Mouse (Mus musculus): ENCODE measurements around the gene Apol10a.
A peak's percentile ranks its signal among the peaks of the same experiment; 100 is the strongest.
"Not testable (repeated sequence)": the region's sequence is repeated elsewhere in the genome, so short reads cannot be mapped to it uniquely, and the experiment has no call there.

The Apol10a gene

DNA sequence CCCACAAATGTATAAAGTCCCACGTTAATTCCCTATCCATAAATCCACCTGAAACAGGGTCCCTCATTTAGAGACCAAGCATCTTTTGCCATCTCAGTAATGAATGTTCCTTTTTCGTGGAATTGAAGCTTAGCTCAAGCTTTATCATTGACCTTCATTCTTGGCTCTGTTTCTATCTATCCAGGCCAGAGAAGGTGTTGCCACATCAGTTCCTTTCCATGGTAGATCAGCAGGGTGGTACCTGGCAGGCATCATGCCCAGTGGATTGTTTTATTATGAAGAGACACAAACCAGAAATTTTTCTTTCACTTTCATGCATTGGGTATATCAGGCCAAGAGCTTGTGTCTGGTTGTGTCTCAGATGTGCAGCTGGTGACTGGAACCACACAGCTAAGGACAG lies at the start of gene Apol10a:
Gene Apol10a (plus strand): TSS at position 355 of the 400 bp plus-strand sequence.
- DNase-seq (ENCODE audit: low read depth, low spot score): not testable (repeated sequence)

DNA sequence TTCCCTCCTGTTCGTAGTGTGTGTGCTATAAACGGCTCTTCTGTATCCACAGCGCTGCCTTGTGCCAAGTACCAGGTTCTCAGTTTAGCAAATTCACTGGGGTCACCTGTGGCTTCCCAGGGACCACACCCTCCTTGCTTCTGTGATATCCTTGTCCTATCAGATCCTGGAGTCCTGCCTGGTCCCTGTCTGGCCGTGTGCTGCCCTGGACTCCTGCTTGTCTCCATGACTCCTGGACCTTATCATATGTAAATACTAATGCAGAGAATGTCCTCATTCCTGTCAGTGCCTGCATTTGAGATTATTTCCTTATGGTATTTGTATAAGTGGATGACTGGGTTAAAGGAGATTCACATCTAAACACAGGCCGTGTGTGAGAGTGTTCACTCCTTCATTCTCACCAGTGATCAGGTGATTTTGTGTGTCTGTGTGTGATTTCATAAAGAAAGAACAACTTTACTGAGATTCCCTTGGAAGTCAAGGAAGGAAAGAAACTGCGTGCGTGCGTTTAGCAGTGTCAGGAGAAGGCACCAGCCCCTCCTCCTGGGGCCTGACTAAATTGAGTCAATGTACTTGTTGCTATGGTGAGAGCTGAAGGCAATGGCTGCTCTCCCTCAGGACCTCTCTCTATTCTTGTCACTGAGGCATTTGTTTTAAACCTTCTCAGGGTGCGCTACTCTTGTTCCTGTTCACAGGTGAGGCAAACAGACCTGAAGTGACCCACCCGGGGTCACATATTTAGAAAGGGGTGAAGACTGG lies 48.0 kb upstream of the Apol10a start:
- not testable (repeated sequence) for DNase-seq (ENCODE audit: low read depth, low spot score)

DNA sequence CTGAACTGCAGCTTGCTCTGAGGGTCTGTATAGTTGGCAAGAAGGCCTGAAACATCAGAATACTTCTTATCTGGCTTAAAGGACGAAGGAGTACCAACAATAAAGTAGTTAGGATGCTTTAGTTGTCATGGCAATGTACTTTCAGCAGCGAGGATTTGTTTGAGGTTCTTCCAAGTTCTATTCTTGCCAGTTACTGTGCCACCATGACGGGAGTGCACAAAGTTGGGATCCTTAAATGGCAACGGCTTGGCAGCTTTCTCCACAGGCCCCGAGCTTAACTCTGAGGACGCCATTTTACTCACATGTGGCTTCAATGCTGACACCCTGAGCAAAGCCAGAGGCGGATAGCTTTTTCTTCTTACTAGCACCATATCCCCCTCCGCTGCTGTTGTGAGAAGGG lies 32.1 kb upstream of the Apol10a start:
- peak; percentile 73 for DNase-seq (ENCODE audit: low read depth, low spot score)

DNA sequence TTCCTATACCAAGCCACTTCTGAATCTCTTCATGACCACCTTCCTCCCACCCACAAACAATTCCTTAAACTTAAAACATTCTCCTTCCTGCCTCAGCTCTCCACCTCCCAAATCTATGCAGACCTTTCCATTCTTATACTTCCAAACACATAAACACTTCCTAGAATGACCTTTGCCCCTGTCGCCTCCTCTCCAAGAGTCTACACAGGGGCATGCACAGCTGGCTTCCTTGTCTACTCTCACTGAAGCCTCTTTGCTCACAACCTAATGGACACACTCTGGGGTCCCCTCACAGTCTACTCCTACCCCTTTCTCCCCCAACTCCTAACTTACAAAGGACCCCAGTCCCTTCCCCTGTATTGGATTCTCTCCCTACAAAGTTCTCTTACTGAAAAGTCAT lies 31.2 kb upstream of the Apol10a start:
- not testable (repeated sequence) for DNase-seq (ENCODE audit: low read depth, low spot score)

DNA sequence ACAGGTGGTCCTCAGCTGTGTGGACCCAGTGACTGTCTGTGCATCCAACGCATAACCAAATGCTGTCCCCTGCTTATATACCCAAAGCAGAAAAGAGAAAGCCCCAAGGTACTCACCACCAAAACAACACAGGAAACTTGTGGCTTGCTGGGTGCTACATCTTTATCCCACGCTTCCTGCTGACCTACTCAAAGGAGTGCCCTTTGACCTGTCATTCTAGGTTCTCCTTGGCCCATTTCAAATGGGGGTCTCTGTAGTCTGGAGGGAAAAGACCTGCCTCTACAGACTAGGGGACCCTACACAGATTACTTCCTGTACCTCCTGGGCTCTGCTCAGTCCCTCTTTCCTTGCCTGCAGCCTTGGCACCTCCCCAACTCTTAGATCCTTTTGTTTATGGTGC lies 29.5 kb upstream of the Apol10a start, which contains the start of gene Apol7b:
Gene Apol7b (minus strand): TSS at position 101 of the 400 bp plus-strand sequence.
- DNase-seq (ENCODE audit: low read depth, low spot score): not testable (repeated sequence)

DNA sequence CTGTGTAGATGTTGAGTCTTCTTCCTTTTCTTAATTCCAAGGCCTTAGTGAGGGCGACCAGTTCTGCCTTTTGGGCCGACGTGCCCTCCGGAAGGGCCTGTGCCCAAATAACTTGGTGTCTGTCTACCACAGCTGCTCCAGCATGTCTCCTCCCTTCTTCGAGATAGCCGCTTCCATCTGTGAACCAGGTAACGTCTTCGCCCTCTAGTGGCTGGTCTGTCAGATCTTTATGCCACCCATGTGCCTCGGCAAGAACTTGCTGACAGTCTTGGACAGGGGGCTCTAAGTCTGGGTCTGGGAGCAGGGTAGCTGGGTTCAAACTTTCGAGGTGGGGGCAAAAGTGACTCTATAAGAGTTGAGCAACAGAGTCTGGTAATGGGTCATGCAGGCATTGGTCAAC lies 26.9 kb upstream of the Apol10a start:
- not testable (repeated sequence) for DNase-seq (ENCODE audit: low read depth, low spot score)

DNA sequence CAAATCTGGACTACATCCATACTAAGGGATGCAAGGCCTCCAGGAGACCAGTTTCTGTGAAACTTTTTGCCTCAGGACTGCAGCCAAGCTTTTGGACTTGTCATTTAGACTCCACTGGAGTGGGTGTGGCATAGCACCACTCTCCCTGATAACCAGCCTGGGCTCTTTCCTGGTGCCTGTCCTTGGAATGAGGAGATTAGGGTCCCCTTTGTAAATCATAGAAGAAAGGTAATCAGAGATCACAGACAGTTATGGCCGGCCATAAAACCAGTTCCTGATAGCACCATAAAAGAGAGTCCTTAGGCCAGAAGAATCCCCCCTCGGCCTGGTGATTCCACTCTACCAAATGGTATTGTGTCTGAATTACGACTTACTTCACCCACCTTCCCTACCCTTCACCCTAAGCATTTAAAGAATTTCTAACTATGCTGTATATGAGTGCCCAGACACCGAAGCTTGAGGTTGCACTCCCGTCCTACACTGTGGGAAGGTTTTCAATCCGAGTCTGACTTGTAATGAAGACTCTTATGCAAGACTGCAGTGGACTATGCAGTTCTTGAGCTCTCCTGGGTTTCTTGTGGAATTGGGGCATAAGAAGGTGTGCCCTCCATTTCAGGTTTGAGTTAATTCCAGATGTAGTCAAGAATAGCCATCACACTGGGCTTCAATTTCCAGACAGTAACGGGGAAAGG lies 2.0 kb upstream of the Apol10a start:
- DNase-seq (ENCODE audit: low read depth, low spot score): not testable (repeated sequence)

DNA sequence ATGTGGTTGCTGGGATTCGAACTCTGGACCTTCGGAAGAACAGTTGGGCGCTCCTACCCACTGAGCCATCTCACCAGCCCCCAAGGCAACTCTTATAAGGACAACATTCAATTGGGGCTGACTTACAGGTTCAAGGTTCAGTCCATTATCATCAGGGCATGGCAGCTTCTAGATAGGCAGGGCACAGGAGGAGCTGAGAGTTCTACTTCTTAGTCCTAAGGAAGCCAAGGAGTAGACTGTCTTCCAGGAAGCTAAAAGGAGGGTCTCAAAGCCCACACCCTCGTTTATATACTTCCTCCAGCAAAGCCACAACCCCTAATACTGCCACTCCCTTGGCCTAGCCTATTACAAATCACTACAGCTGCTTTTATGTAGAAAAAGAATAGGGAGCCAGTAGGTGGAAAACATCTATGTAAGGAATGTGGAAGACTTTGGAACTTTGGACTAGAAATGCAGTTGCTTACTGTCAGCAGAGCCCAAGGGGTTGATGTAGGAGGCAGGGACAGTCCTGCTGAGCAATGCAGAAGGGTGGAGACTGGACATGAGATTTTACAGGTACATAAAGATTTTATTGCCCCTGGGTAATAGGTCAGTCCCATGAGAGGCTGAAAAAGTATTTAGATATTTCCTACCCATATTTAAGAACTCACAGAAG lies 5.4 kb downstream of the Apol10a start:
- no peak for DNase-seq (ENCODE audit: low read depth, low spot score)

DNA sequence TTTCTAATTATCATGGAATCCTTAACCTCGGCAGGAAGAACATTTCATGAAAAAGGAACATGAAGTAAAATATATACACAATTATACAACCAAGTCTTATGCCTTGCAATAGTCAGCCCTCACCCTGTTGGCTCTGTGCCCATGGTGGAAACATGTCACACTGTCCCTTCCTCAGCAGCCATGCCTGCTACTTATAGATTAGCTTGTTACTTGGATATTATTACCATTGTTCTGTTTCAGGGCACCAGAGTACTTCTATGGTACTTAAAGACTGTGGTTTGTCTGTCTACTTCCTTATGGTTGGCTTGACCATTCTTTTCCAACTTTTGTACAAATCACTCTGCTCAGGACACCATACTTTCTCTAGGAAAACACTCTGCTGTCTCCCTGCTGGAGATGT lies 16.3 kb downstream of the Apol10a start:
- not testable (repeated sequence) for DNase-seq (ENCODE audit: low read depth, low spot score)

DNA sequence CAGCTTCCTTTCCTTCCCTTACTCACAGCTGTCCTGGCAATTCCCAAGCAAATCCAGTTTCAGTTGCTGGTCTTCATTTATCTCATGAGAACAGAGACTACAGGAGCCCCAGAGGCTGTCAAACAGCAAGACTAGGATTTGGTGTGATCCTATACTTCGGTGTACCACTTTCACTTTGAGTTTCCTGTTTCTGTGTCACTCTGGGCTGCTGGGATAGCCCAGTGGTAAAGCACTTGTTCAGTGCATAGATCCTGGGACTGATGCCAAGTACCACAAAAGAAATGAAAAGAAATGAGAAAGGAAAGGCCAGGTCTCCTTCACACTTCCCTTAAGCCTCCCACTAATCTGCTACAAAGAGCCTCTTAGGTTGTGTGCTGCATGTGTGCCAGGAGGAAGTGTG lies 17.8 kb downstream of the Apol10a start:
- DNase-seq (ENCODE audit: low read depth, low spot score): not testable (repeated sequence)

DNA sequence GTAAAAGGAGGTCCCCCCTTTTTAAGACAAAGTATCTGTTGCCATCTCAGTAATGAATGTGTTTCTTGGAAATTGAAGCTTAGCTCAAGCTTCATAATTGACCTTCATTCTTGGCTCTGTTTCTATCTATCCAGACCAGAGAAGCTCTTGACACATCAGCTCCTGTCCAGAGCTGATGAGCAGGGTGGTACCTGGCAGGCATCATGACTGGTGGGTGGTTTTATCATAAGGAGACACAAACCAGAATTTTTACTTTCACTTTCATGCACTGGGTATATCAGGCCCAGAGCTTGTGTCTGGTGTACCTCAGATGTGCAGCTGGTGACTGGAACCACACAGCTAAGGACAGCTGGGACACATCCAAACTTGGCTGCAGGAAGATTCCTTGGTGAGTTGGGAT lies 31.1 kb downstream of the Apol10a start, which contains the start of gene Apol11a:
Gene Apol11a (plus strand): TSS at position 306 of the 400 bp plus-strand sequence.
- DNase-seq (ENCODE audit: low read depth, low spot score): not testable (repeated sequence)

DNA sequence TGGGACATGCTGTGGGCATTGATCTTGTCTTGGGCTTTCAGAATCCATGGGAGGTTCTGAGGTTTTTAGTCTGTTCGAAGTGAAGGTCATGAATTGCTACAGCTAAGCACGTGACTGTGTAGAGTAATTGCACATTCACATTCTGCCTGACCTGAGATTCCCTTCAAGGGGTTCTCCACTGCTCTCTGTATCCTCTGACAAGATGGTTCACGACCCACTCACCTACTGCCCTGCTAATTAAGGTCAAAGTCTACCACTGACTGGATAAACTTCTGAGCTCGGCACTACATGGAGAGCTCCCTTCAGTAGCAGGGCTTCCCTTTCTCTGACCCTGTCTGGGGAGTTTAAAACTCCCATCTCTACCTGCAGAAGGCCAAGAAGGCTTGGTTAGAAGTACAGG lies 43.7 kb downstream of the Apol10a start:
- not testable (repeated sequence) for DNase-seq (ENCODE audit: low read depth, low spot score)

DNA sequence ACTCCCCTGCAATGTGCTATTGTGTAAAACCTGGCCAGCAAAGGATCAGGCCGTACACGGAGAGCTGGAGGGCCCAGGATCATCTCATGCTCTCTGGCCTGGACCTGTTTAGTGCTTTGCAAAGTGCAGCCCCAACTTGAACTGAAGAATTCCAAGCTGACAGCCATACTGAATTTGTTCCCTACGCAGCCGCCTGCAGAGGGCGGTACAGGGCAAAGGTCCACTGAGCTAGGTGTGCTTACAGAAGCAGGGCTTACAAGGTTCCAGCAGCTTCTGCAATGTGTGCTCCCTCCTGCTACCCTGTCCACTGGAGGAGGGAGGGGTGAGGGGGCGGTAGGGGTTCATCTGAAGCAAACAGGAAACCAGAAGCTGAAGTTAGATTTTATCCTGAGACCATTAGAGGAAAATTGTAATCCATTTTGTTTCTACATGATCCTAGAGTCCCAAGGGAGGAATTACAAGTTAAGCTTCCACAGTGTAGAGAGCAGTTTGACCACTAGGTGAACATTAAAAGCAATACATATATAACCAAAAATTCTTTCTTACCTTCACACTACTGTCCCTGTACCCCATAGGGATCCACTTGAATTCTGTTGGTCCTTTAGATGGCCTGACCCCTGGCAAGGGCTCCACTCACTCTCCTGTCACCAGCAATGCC lies 46.5 kb downstream of the Apol10a start:
- peak; percentile 1 for DNase-seq (ENCODE audit: low read depth, low spot score)

DNA sequence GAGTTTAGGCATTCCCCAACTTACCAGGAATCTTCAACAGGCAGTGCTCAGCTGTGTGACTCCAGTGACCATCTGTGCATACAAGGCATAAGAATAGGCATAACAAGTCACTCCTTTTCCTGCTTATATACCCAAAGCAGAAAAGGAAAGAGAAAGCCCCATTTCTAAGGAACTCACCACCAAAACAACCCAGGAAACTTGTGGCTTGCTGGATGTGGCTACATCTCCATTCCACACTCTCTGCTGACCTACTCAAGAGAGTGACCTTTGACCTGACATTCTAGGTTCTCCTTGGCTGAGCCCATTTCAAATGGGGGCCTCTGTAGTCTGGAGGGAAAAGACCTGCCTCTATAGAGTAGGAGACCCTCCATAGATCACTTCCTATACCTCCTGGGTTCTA lies 56.4 kb downstream of the Apol10a start, which contains the start of gene Apol7c:
Gene Apol7c (minus strand): TSS at position 101 of the 400 bp plus-strand sequence.
- no peak for DNase-seq (ENCODE audit: low read depth, low spot score)

DNA sequence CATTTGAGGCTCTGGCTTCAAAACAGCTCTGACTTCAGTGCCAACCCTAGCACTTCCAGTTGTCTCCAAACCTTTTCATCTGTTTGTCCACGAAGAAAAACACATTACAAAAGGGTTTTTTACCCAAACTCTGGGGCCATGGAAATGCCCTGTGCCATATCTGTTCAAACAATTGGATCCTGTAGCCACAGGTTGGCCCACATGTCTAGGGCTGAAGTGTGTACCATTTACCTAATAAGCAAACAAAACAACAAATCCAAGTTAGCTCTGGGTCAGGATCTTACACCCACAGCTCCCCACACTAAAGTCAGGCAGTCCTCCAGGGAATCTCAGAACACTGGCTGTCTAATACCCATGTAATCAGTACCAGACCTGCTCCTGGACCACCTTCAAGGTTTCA lies 62.4 kb downstream of the Apol10a start:
- not testable (repeated sequence) for DNase-seq (ENCODE audit: low read depth, low spot score)

Measured in telencephalon, adult 2 months (tissue).